Mouse (Mus musculus): ENCODE results near the gene Eif1.
"Not testable (repeated sequence)": the region's sequence is repeated elsewhere in the genome, so short reads cannot be mapped to it uniquely, and the experiment has no call there.

Eif1 gene

GRCm38 (mm10) chr11:100312096-100312679 lies 7.5 kb upstream of the Eif1 start:
- DNase-seq (ENCODE audit: low spot score) = peak; percentile 82

- DNase-seq (ENCODE audit: low spot score) = no peak
Observed at GRCm38 (mm10) chr11:100313424-100313823, 6.3 kb upstream of the Eif1 start.

GRCm38 (mm10) chr11:100315439-100315838 lies 4.2 kb upstream of the Eif1 start:
- DNase-seq (ENCODE audit: low spot score) = no peak

GRCm38 (mm10) chr11:100317826-100318380 lies 1.8 kb upstream of the Eif1 start:
- no peak for DNase-seq (ENCODE audit: low spot score)

- no peak for DNase-seq (ENCODE audit: low spot score)
Observed at GRCm38 (mm10) chr11:100318529-100319451, 895 bp upstream of the Eif1 start.

GRCm38 (mm10) chr11:100320172-100320630 lies 516 bp downstream of the Eif1 start:
- peak; percentile 97 for DNase-seq (ENCODE audit: low spot score)

- DNase-seq (ENCODE audit: low spot score) = not testable (repeated sequence)
Observed at GRCm38 (mm10) chr11:100320701-100321410, 1.2 kb downstream of the Eif1 start.

GRCm38 (mm10) chr11:100321479-100322305 lies 2.0 kb downstream of the Eif1 start:
- DNase-seq (ENCODE audit: low spot score) = not testable (repeated sequence)

GRCm38 (mm10) chr11:100322591-100323258 lies 3.0 kb downstream of the Eif1 start:
- DNase-seq (ENCODE audit: low spot score) = no peak

- DNase-seq (ENCODE audit: low spot score) = peak; percentile 62
Observed at GRCm38 (mm10) chr11:100323578-100323977, 3.9 kb downstream of the Eif1 start.

GRCm38 (mm10) chr11:100325062-100325629 lies 5.5 kb downstream of the Eif1 start:
- no peak for DNase-seq (ENCODE audit: low spot score)

GRCm38 (mm10) chr11:100327316-100327715 lies 7.6 kb downstream of the Eif1 start:
- DNase-seq (ENCODE audit: low spot score) = no peak

GRCm38 (mm10) chr11:100327761-100328160 lies 8.1 kb downstream of the Eif1 start:
- no peak for DNase-seq (ENCODE audit: low spot score)

GRCm38 (mm10) chr11:100330235-100330634 lies 10.6 kb downstream of the Eif1 start:
- no peak for DNase-seq (ENCODE audit: low spot score)

GRCm38 (mm10) chr11:100330816-100331375 lies 11.2 kb downstream of the Eif1 start:
- DNase-seq (ENCODE audit: low spot score) = peak; percentile 17

- DNase-seq (ENCODE audit: low spot score) = no peak
Observed at GRCm38 (mm10) chr11:100332766-100333515, 13.3 kb downstream of the Eif1 start.

- no peak for DNase-seq (ENCODE audit: low spot score)
Observed at GRCm38 (mm10) chr11:100333944-100334457, 14.3 kb downstream of the Eif1 start, which contains the start of gene Gast. TSS of gene Gast (plus strand) at chr11:100334407.

- no peak for DNase-seq (ENCODE audit: low spot score)
Observed at GRCm38 (mm10) chr11:100335731-100336130, 16.0 kb downstream of the Eif1 start.

- no peak for DNase-seq (ENCODE audit: low spot score)
Observed at GRCm38 (mm10) chr11:100344269-100344668, 24.6 kb downstream of the Eif1 start.
